Mouse (Mus musculus): Measurements from ENCODE around the gene Plcxd2. TPM values are rescaled to one million over a fixed set of nuclear protein-coding genes. Genes with fewer than 3 reads are reported as not detected.
A peak's percentile ranks its signal among the peaks of the same experiment; 100 is the strongest.

Gene Plcxd2
- total and polyA plus RNA-seq, 2 experiments, result 20.2 to 40.7 TPM

- H3K9ac ChIP-seq (ENCODE audit: low read depth, low read length), result peak overlapping the region; percentile 54; the same call in 1 of the 2 replicates
- no peaks in the 10 kb centered on the region for H3K27me3 ChIP-seq (ENCODE audit: control insufficient read depth, insufficient read depth, low read length)
- peaks cover 40% of the 10 kb centered on the region for H3K4me1 ChIP-seq (ENCODE audit: control insufficient read depth, insufficient read depth, low read length)
- peak overlapping the region; percentile 80 for H3K27ac ChIP-seq (replicated peaks; ENCODE audit: insufficient read depth, low read depth, low read length)
- TF ChIP-seq POLR2A (IDR thresholded peaks at IDR 0.05; ENCODE audit: extremely low read depth, insufficient read depth, low read length), result no peak
- TF ChIP-seq CTCF (IDR thresholded peaks at IDR 0.05; ENCODE audit: low read depth, low read length), result no peak
- H3K4me3 ChIP-seq (ENCODE audit: insufficient read depth, low read depth, low read length), result no peak overlapping the region
- peak; percentile 14 for DNase-seq (ENCODE audit: extremely low read depth, low read depth, low spot score)
- H3K36me3 ChIP-seq (ENCODE audit: control insufficient read depth, insufficient read depth, low read length), result peaks cover 67% of the 10 kb centered on the region
- WGBS, result 67% methylated on average over 10 of the region's 10 CpGs
- H3K79me2 ChIP-seq (ENCODE audit: control insufficient read depth, insufficient read depth, low read length), result peaks cover 53% of the 10 kb centered on the region
Measured at GRCm38 (mm10) chr16:46001550-46002166, 8.4 kb downstream of the Plcxd2 start.

- Histone ChIP-seq H3K27ac (replicated peaks; ENCODE audit: insufficient read depth, low read depth, low read length) (peak overlapping the region; percentile 80), H3K9ac (ENCODE audit: low read depth, low read length) (no peak overlapping the region), H3K4me1 (ENCODE audit: control insufficient read depth, insufficient read depth, low read length) (peaks cover 43% of the 10 kb centered on the region), H3K4me3 (ENCODE audit: insufficient read depth, low read depth, low read length) (no peak overlapping the region), H3K79me2 (ENCODE audit: control insufficient read depth, insufficient read depth, low read length) (peaks cover 50% of the 10 kb centered on the region), H3K27me3 (ENCODE audit: control insufficient read depth, insufficient read depth, low read length) (no peaks in the 10 kb centered on the region), H3K36me3 (ENCODE audit: control insufficient read depth, insufficient read depth, low read length) (peaks cover 69% of the 10 kb centered on the region)
- WGBS, result 93% methylated on average over 3 of the region's 3 CpGs
- no peak for TF ChIP-seq POLR2A (IDR thresholded peaks at IDR 0.05; ENCODE audit: extremely low read depth, insufficient read depth, low read length)
- TF ChIP-seq CTCF (IDR thresholded peaks at IDR 0.05; ENCODE audit: low read depth, low read length), result no peak
- no peak for DNase-seq (ENCODE audit: extremely low read depth, low read depth, low spot score)
Measured at GRCm38 (mm10) chr16:46000976-46001375, 9.0 kb downstream of the Plcxd2 start.

GRCm38 (mm10) chr16:45999374-46000191 lies 10.4 kb downstream of the Plcxd2 start:
- H3K4me3 ChIP-seq (ENCODE audit: insufficient read depth, low read depth, low read length), result no peak overlapping the region
- no peak overlapping the region for H3K9ac ChIP-seq (ENCODE audit: low read depth, low read length)
- no peaks in the 10 kb centered on the region for H3K27me3 ChIP-seq (ENCODE audit: control insufficient read depth, insufficient read depth, low read length)
- 49% methylated on average over 10 of the region's 10 CpGs for WGBS
- peaks cover 40% of the 10 kb centered on the region for H3K4me1 ChIP-seq (ENCODE audit: control insufficient read depth, insufficient read depth, low read length)
- no peak overlapping the region; the same call in 1 of the 2 replicates for H3K27ac ChIP-seq (replicated peaks; ENCODE audit: insufficient read depth, low read depth, low read length)
- DNase-seq (ENCODE audit: extremely low read depth, low read depth, low spot score), result peak; percentile 17
- TF ChIP-seq POLR2A (IDR thresholded peaks at IDR 0.05; ENCODE audit: extremely low read depth, insufficient read depth, low read length) (no peak), CTCF (IDR thresholded peaks at IDR 0.05; ENCODE audit: low read depth, low read length) (no peak)
- peaks cover 70% of the 10 kb centered on the region for H3K36me3 ChIP-seq (ENCODE audit: control insufficient read depth, insufficient read depth, low read length)
- peaks cover 46% of the 10 kb centered on the region for H3K79me2 ChIP-seq (ENCODE audit: control insufficient read depth, insufficient read depth, low read length)

DNA sequence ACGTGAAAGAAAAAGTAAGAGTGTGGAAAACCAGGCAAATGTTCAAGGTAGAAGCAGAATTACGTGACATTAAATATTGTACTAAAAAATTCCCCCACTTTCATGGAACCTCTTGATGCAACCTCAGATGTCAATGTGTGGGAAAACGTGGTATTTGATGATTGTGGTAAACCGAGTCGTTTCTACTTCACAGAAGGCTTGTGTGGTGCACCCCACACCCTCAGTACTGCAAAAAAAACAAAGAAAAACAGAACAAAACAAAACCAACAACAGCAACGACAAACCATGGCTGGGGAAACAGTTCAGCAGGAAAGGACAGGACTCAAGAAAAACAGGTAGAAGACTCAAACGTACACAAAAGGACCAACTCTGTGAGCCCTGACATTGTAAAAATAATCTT lies 11.8 kb downstream of the Plcxd2 start:
- no peak overlapping the region for H3K27ac ChIP-seq (replicated peaks; ENCODE audit: insufficient read depth, low read depth, low read length)
- no peak overlapping the region for H3K9ac ChIP-seq (ENCODE audit: low read depth, low read length)
- H3K79me2 ChIP-seq (ENCODE audit: control insufficient read depth, insufficient read depth, low read length), result peaks cover 47% of the 10 kb centered on the region
- 79% methylated on average over 7 of the region's 7 CpGs for WGBS
- peaks cover 37% of the 10 kb centered on the region for H3K4me1 ChIP-seq (ENCODE audit: control insufficient read depth, insufficient read depth, low read length)
- peaks cover 74% of the 10 kb centered on the region for H3K36me3 ChIP-seq (ENCODE audit: control insufficient read depth, insufficient read depth, low read length)
- H3K27me3 ChIP-seq (ENCODE audit: control insufficient read depth, insufficient read depth, low read length), result no peaks in the 10 kb centered on the region
- no peak for DNase-seq (ENCODE audit: extremely low read depth, low read depth, low spot score)
- H3K4me3 ChIP-seq (ENCODE audit: insufficient read depth, low read depth, low read length), result no peak overlapping the region
- TF ChIP-seq CTCF (IDR thresholded peaks at IDR 0.05; ENCODE audit: low read depth, low read length) (no peak), POLR2A (IDR thresholded peaks at IDR 0.05; ENCODE audit: extremely low read depth, insufficient read depth, low read length) (no peak)

DNA sequence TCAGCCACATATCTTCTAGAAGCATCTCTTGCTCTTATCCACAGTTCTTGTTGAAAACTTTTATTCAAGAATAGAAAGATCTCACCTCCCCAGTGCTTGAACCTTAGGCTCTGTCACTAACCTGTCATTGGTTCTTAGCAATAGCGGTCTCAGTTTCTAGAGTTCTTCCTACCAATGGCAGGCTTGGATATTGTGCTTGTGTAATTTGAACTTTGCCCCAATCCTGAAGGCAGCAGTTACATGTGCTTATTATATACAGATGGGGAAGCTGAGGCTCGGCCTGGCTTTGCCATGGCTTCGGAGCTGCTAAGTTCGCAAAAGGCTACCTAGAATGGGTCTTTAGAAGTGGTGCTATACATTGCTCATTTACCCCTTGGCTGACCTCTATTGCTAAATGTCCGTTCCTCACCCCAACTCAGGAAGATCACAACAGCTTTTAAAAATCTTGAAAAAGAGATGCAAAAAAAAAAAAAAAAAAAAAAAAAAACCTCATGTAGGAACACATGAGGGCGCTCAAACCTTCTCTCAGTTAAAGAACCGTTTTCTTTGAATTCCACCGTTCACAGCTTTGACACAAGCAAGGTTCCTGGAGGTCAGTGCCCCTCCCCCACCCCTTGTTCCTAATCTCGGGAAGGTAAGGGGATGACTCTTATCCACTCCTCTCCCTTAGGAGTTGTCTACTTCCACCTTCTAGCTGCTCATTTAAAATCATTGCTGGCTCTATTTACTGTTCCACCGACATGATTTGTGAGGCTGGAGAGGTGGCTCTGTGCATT lies 18.9 kb downstream of the Plcxd2 start:
- Histone ChIP-seq H3K9ac (ENCODE audit: low read depth, low read length) (no peak overlapping the region), H3K27me3 (ENCODE audit: control insufficient read depth, insufficient read depth, low read length) (no peaks in the 10 kb centered on the region), H3K4me1 (ENCODE audit: control insufficient read depth, insufficient read depth, low read length) (peaks cover 49% of the 10 kb centered on the region), H3K79me2 (ENCODE audit: control insufficient read depth, insufficient read depth, low read length) (peaks cover 21% of the 10 kb centered on the region; the same call in 1 of the 2 replicates), H3K4me3 (ENCODE audit: insufficient read depth, low read depth, low read length) (no peak overlapping the region), H3K36me3 (ENCODE audit: control insufficient read depth, insufficient read depth, low read length) (peaks cover 38% of the 10 kb centered on the region), H3K27ac (replicated peaks; ENCODE audit: insufficient read depth, low read depth, low read length) (peak overlapping the region; percentile 81)
- peak; percentile 93 for DNase-seq (ENCODE audit: extremely low read depth, low read depth, low spot score)
- TF ChIP-seq CTCF (IDR thresholded peaks at IDR 0.05; ENCODE audit: low read depth, low read length) (no peak), POLR2A (IDR thresholded peaks at IDR 0.05; ENCODE audit: extremely low read depth, insufficient read depth, low read length) (no peak)
- 21% methylated on average over 10 of the region's 10 CpGs for WGBS

Measured in liver, adult 2 months (tissue).